Mouse (Mus musculus): ENCODE results near the gene Cd9. TPM values are rescaled to one million over a fixed set of nuclear protein-coding genes. Genes with fewer than 3 reads are reported as not detected.
A peak's percentile ranks its signal among the peaks of the same experiment; 100 is the strongest.

Gene Cd9
- polyA plus RNA-seq, 1 experiment from 2014 or later: 38.2 TPM

GRCm38 (mm10) chr6:125515503-125516315 lies 21.1 kb upstream of the Cd9 start:
- Histone ChIP-seq H3K36me3 (replicated peaks) (no peaks in the 10 kb centered on the region), H3K27me3 (ENCODE audit: poor library complexity, severe bottlenecking) (no peaks in the 10 kb centered on the region), H3K27ac (no peak overlapping the region), H3K4me3 (no peak overlapping the region), H3K9me3 (no peaks in the 10 kb centered on the region), H3K4me1 (no peaks in the 10 kb centered on the region)
- DNase-seq (ENCODE audit: extremely low spot score, low spot score): no peak
- 87% methylated on average over 11 of the region's 11 CpGs for WGBS

GRCm38 (mm10) chr6:125512950-125513596 lies 18.5 kb upstream of the Cd9 start:
- Histone ChIP-seq H3K4me1 (no peaks in the 10 kb centered on the region), H3K27ac (no peak overlapping the region), H3K9me3 (no peaks in the 10 kb centered on the region), H3K27me3 (ENCODE audit: poor library complexity, severe bottlenecking) (no peaks in the 10 kb centered on the region), H3K36me3 (replicated peaks) (no peaks in the 10 kb centered on the region), H3K4me3 (no peak overlapping the region)
- no peak for DNase-seq (ENCODE audit: extremely low spot score, low spot score)
- 77% methylated on average over 6 of the region's 6 CpGs for WGBS

DNA sequence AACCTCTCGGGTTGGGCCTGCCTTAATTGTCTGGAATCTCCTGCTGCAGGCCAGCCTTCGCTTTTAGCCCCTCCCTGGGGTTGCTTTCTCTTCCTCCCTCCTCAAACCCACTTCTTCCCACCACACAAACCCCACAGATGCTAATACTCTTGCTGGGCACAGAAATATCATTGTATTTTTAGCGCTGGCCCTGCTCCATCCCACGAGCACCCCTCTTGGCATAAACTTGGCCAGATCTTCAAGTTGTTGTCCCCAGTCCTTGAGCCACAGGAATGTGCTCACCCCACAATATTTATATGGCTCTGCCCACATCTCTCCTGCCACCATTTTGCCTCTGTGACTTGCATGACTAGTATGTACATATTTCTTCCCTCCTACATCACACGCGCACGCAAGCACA lies 16.6 kb upstream of the Cd9 start:
- Histone ChIP-seq H3K4me1 (no peaks in the 10 kb centered on the region), H3K4me3 (no peak overlapping the region), H3K27me3 (ENCODE audit: poor library complexity, severe bottlenecking) (no peaks in the 10 kb centered on the region), H3K36me3 (replicated peaks) (no peaks in the 10 kb centered on the region), H3K27ac (no peak overlapping the region), H3K9me3 (no peaks in the 10 kb centered on the region)
- no peak for DNase-seq (ENCODE audit: extremely low spot score, low spot score)
- 91% methylated on average over 7 of the region's 7 CpGs for WGBS

- Histone ChIP-seq H3K9me3 (no peaks in the 10 kb centered on the region), H3K4me3 (no peak overlapping the region), H3K36me3 (replicated peaks) (no peaks in the 10 kb centered on the region), H3K27ac (no peak overlapping the region), H3K4me1 (no peaks in the 10 kb centered on the region), H3K27me3 (ENCODE audit: poor library complexity, severe bottlenecking) (no peaks in the 10 kb centered on the region)
- DNase-seq (ENCODE audit: extremely low spot score, low spot score): no peak
Observed at GRCm38 (mm10) chr6:125510645-125511044, 16.1 kb upstream of the Cd9 start.

GRCm38 (mm10) chr6:125509783-125510182 lies 15.2 kb upstream of the Cd9 start:
- no peaks in the 10 kb centered on the region for H3K9me3 ChIP-seq
- DNase-seq (ENCODE audit: extremely low spot score, low spot score): no peak
- 84% methylated on average over 3 of the region's 3 CpGs for WGBS

GRCm38 (mm10) chr6:125506427-125506826 lies 11.8 kb upstream of the Cd9 start:
- 91% methylated on average over 4 of the region's 4 CpGs for WGBS
- Histone ChIP-seq H3K9me3 (no peaks in the 10 kb centered on the region), H3K27me3 (ENCODE audit: poor library complexity, severe bottlenecking) (no peaks in the 10 kb centered on the region), H3K4me1 (0 out of 2 replicates have a peak, but pooled peaks cover 5% of the 10 kb centered on the region), H3K36me3 (replicated peaks) (no peaks in the 10 kb centered on the region), H3K27ac (no peak overlapping the region), H3K4me3 (no peak overlapping the region)
- DNase-seq (ENCODE audit: extremely low spot score, low spot score): no peak

More at GRCm38 (mm10) chr6:125509783-125510182, 15.2 kb upstream of the Cd9 start:
- H3K27ac ChIP-seq: no peak overlapping the region
- no peaks in the 10 kb centered on the region for H3K27me3 ChIP-seq (ENCODE audit: poor library complexity, severe bottlenecking)
- no peak overlapping the region for H3K4me3 ChIP-seq
- no peaks in the 10 kb centered on the region for H3K36me3 ChIP-seq (replicated peaks)
- H3K4me1 ChIP-seq: no peaks in the 10 kb centered on the region

DNA sequence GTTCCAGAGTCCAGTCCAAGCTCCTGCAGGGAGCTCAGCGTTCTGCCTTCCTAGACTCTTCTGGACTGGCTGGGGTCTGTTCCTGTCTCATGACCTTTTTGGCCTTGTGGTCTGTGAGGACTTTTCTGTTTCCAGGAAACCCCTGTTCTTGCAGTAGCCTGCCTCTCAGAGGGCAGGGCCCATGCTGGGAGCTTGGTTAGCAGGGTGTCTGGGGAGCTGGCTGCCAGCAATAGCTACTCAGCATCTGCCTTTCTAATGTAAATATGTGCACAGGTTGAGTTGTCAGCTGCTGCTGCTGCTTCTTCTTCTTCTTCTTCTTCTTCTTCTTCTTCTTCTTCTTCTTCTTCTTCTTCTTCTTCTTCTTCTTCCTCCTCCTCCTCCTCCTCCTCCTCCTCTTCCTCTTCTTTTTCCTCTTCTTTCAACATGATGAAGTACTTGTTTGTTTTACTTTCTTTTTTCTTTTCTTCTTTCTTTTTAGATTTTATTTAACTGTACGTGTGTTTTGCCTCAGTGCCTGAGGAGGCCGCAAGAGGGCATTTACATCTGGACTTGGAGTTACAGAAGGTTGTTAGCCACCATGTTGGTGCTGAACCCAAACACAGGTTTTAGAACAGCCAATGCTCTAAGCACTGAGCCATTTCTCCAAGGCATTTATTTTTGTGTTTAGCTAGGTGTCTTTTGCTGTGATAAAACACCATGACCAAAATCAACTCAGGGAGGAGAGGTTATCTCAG lies 10.2 kb upstream of the Cd9 start:
- Histone ChIP-seq H3K36me3 (replicated peaks) (no peaks in the 10 kb centered on the region), H3K27me3 (ENCODE audit: poor library complexity, severe bottlenecking) (no peaks in the 10 kb centered on the region), H3K4me1 (0 out of 2 replicates have a peak, but pooled peaks cover 5% of the 10 kb centered on the region), H3K4me3 (no peak overlapping the region), H3K27ac (no peak overlapping the region), H3K9me3 (no peaks in the 10 kb centered on the region)
- 49% methylated on average over 3 of the region's 3 CpGs for WGBS
- DNase-seq (ENCODE audit: extremely low spot score, low spot score): no peak

- DNase-seq (ENCODE audit: extremely low spot score, low spot score): no peak
- no peak overlapping the region for H3K27ac ChIP-seq
- H3K27me3 ChIP-seq (ENCODE audit: poor library complexity, severe bottlenecking): no peaks in the 10 kb centered on the region
- no peaks in the 10 kb centered on the region for H3K9me3 ChIP-seq
- 90% methylated on average over 11 of the region's 11 CpGs for WGBS
- 0 out of 2 replicates have a peak, but pooled peaks cover 5% of the 10 kb centered on the region for H3K4me1 ChIP-seq
- no peaks in the 10 kb centered on the region for H3K36me3 ChIP-seq (replicated peaks)
- H3K4me3 ChIP-seq: no peak overlapping the region
Observed at GRCm38 (mm10) chr6:125503186-125503802, 8.7 kb upstream of the Cd9 start.

DNA sequence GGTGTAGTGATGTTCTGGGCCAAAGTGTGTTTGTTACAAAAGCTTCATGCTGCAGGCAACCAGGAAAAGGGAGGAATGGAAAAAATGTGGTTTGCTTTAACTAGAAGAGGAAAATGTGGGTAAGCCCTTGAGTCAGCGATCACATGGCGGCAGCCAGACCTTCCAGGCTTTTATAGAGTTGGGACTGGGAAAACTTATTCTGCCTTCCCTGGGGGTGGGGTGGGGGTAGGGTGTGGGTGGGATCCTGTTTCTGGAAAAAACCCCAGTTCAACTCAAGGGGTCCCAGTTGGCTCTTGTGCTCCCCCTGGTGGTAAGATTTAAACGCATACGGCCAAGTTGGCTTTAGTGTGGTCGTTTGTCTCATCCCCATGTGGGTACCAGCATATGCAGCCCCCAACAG lies 3.5 kb upstream of the Cd9 start:
- Histone ChIP-seq H3K36me3 (replicated peaks) (no peaks in the 10 kb centered on the region), H3K27ac (no peak overlapping the region), H3K4me3 (no peak overlapping the region), H3K4me1 (peaks cover 24% of the 10 kb centered on the region), H3K27me3 (ENCODE audit: poor library complexity, severe bottlenecking) (peaks cover 37% of the 10 kb centered on the region), H3K9me3 (no peaks in the 10 kb centered on the region)
- DNase-seq (ENCODE audit: extremely low spot score, low spot score): peak; percentile 46
- whole genome bisulfite sequencing: 27% methylated on average over 5 of the region's 5 CpGs

GRCm38 (mm10) chr6:125496417-125496816 lies 1.8 kb upstream of the Cd9 start:
- peaks cover 23% of the 10 kb centered on the region for H3K4me1 ChIP-seq
- no peak overlapping the region for H3K4me3 ChIP-seq
- H3K27me3 ChIP-seq (ENCODE audit: poor library complexity, severe bottlenecking): peaks cover 53% of the 10 kb centered on the region
- no peaks in the 10 kb centered on the region for H3K36me3 ChIP-seq (replicated peaks)
- WGBS: 91% methylated on average over 12 of the region's 12 CpGs
- no peak for DNase-seq (ENCODE audit: extremely low spot score, low spot score)
- no peaks in the 10 kb centered on the region for H3K9me3 ChIP-seq
- H3K27ac ChIP-seq: no peak overlapping the region

DNA sequence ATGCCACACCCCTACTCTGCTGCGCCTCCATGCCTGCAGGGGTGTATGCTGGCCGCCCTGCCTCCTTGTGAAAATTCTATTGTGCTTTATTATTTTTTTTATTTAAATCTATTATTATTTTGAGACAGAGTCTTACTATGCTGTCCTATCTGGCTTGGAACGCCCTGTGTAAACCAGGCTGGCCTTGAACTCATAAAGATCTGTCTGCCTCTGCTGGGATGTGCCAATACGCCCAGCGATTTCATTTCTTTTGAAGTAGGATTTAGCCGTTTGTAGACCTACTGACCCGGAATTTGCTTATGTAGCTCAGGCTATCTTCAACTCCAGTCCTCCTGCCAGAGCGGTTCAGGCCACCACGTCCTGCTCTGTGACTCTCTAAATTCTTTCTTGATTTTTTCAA lies 770 bp upstream of the Cd9 start:
- H3K36me3 ChIP-seq (replicated peaks): no peaks in the 10 kb centered on the region
- H3K9me3 ChIP-seq: no peaks in the 10 kb centered on the region
- H3K27ac ChIP-seq: 0 out of 2 replicates have a peak overlapping the region, but pooled peaks have one; percentile 86
- 67% methylated on average over 9 of the region's 9 CpGs for WGBS
- H3K4me1 ChIP-seq: peaks cover 23% of the 10 kb centered on the region
- no peak for DNase-seq (ENCODE audit: extremely low spot score, low spot score)
- peaks cover 54% of the 10 kb centered on the region for H3K27me3 ChIP-seq (ENCODE audit: poor library complexity, severe bottlenecking)
- peak overlapping the region; percentile 75; the same call in 1 of the 2 replicates for H3K4me3 ChIP-seq

DNA sequence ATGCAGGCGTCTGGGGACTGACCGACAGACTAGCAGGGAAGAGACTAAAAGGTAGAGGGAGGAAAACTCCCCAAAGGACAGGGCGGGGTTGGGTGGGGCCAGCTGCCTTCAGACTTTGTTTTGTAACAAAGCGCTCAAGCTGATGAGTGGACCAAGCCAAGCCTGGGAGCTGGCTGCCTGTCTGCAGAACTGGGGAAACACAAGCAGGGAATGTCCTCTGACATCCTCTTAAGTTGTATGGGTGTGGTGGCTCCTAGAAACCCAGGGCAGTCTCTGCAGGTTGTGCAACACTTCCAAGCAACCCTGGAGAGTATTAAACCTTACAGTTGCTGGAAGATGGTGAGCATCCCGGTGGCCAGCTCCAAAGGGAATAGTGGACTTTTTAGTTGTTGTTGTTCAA lies 1.4 kb downstream of the Cd9 start:
- peaks cover 59% of the 10 kb centered on the region for H3K27me3 ChIP-seq (ENCODE audit: poor library complexity, severe bottlenecking)
- peak overlapping the region; percentile 75 for H3K4me3 ChIP-seq
- 61% methylated on average over 5 of the region's 5 CpGs for WGBS
- H3K4me1 ChIP-seq: peaks cover 29% of the 10 kb centered on the region
- H3K36me3 ChIP-seq (replicated peaks): no peaks in the 10 kb centered on the region
- H3K27ac ChIP-seq: no peak overlapping the region
- H3K9me3 ChIP-seq: no peaks in the 10 kb centered on the region
- no peak for DNase-seq (ENCODE audit: extremely low spot score, low spot score)

All from forebrain, embryonic 10.5 days (tissue).